Mouse (Mus musculus): ENCODE measurements around the gene Ephb1.

- TF ChIP-seq POLR2A (IDR thresholded peaks at IDR 0.05; ENCODE audit: borderline replicate concordance, insufficient read depth, low read length): no peak
- no peak for TF ChIP-seq CTCF (IDR thresholded peaks at IDR 0.05; ENCODE audit: borderline replicate concordance, insufficient read depth, low read depth, low read length)
Measured at GRCm38 (mm10) chr9:102344086-102344930, 10.2 kb downstream of the Ephb1 start.

Data from cerebellum, adult 2 months (tissue).